Mouse (Mus musculus): Measurements from ENCODE around the gene Glrx2. TPM values are rescaled to one million over a fixed set of nuclear protein-coding genes. Genes with fewer than 3 reads are reported as not detected.

Glrx2 gene
- polyA plus RNA-seq, 1 experiment from 2014 or later = 73.2 TPM

DNA sequence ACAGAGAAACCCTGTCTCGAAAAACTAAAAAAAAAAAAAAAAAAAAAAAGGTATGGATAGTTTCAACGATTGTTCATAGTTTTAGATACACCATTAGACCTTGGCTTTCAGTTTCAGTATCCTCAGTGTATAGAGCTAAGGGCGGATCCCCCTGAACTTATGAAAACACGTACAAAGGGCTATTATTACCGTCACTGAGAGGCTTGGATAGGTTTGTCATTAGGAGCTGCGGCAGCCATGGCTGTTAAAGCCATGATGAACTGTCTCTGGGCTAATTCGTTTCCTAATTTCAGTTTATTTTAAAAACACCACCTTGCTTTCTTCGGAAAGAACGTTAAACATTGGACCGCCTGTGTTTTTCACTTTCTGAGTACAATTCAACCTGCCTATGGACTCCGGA lies 22.7 kb downstream of the Glrx2 start:
- H3K4me2 ChIP-seq (replicated peaks; ENCODE audit: low read depth, low read length) = peak overlapping the region; percentile 56
- H3K4me3 ChIP-seq (ENCODE audit: low read depth, low read length) = peak overlapping the region; percentile 65
- WGBS = 20% methylated on average over 11 of the region's 11 CpGs
- 0 out of 2 replicates have a peak, but pooled peaks have one; percentile 8 for ATAC-seq (ENCODE audit: insufficient number of reproducible peaks, insufficient read depth, low FRiP score, low read depth)
- H3K4me1 ChIP-seq (ENCODE audit: control insufficient read depth, insufficient read depth, low read length) = no peaks in the 10 kb centered on the region
- H3K36me3 ChIP-seq (ENCODE audit: control insufficient read depth, insufficient read depth, low read length) = peaks cover 10% of the 10 kb centered on the region; the same call in 1 of the 2 replicates
- peak overlapping the region; percentile 64; the same call in 1 of the 2 replicates for H3K9ac ChIP-seq (replicated peaks; ENCODE audit: low read depth, low read length)
- H3K9me3 ChIP-seq (ENCODE audit: control insufficient read depth, low read depth, low read length) = no peaks in the 10 kb centered on the region
- H3K27me3 ChIP-seq (ENCODE audit: control insufficient read depth, insufficient read depth, low read length) = no peaks in the 10 kb centered on the region
- no peak overlapping the region for H3K27ac ChIP-seq (ENCODE audit: low read length)

DNA sequence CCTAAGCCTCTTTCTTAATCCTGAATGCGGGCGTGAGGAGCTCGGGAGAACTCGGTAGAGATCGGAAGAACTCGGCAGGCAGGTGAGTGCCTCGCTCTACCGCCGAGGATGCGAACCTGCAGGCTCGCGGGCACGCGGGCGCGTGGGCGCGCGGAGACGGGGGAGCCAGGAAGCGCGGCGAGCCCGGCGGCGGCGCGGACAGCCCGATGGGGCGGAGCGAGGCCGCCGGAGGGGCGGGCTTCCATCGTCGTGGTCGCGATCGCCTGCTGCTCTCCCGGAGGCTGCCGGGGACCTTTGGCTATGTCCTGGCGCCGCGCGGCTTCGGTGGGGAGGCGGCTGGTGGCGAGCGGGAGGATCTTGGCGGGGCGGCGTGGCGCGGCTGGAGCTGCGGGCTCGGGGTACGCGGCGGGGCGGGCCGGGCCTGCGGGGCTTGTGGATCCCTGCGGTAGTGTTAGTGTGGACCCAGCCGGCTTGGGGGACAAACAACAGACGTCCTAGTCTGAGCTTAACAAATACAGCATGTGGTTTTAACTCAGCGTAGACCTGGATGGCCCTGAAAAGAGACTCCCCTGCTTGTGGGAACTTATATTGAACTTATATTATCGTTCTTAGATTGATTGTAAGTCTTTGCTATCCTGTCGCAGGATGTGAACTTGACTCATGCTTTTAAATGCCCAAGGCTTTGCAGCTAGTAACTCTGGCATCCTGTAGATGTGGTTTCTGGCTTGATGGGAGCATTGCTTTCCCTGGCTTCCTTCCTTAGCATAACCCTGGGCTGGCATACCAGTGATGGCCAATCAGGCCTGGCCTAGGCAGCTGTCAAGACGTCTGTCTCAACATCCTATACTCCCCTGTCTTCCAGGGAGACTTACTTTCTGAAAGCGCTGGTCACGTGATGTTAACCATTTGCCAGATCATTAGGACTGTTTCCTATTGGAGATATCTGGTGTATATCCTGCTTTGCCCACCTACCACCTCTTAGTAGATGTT lies 23.5 kb downstream of the Glrx2 start:
- Histone ChIP-seq H3K4me1 (ENCODE audit: control insufficient read depth, insufficient read depth, low read length) (no peaks in the 10 kb centered on the region), H3K4me3 (ENCODE audit: low read depth, low read length) (peak overlapping the region; percentile 65), H3K4me2 (replicated peaks; ENCODE audit: low read depth, low read length) (peak overlapping the region; percentile 56), H3K36me3 (ENCODE audit: control insufficient read depth, insufficient read depth, low read length) (peaks cover 10% of the 10 kb centered on the region; the same call in 1 of the 2 replicates), H3K27ac (ENCODE audit: low read length) (peak overlapping the region; percentile 71; the same call in 1 of the 2 replicates), H3K9ac (replicated peaks; ENCODE audit: low read depth, low read length) (peak overlapping the region; percentile 64), H3K9me3 (ENCODE audit: control insufficient read depth, low read depth, low read length) (no peaks in the 10 kb centered on the region), H3K27me3 (ENCODE audit: control insufficient read depth, insufficient read depth, low read length) (no peaks in the 10 kb centered on the region)
- WGBS = under 1% methylated on average over 69 of the region's 71 CpGs
- peak; percentile 94 for ATAC-seq (ENCODE audit: insufficient number of reproducible peaks, insufficient read depth, low FRiP score, low read depth)

GRCm38 (mm10) chr1:143740581-143740980 lies 24.4 kb downstream of the Glrx2 start:
- no peak overlapping the region for H3K27ac ChIP-seq (ENCODE audit: low read length)
- H3K4me3 ChIP-seq (ENCODE audit: low read depth, low read length) = no peak overlapping the region
- no peaks in the 10 kb centered on the region for H3K27me3 ChIP-seq (ENCODE audit: control insufficient read depth, insufficient read depth, low read length)
- no peaks in the 10 kb centered on the region for H3K9me3 ChIP-seq (ENCODE audit: control insufficient read depth, low read depth, low read length)
- H3K36me3 ChIP-seq (ENCODE audit: control insufficient read depth, insufficient read depth, low read length) = peaks cover 15% of the 10 kb centered on the region
- ATAC-seq (ENCODE audit: insufficient number of reproducible peaks, insufficient read depth, low FRiP score, low read depth) = no peak
- H3K4me2 ChIP-seq (replicated peaks; ENCODE audit: low read depth, low read length) = peak overlapping the region; percentile 56
- H3K9ac ChIP-seq (replicated peaks; ENCODE audit: low read depth, low read length) = no peak overlapping the region
- 90% methylated on average over 10 of the region's 10 CpGs for WGBS
- H3K4me1 ChIP-seq (ENCODE audit: control insufficient read depth, insufficient read depth, low read length) = no peaks in the 10 kb centered on the region

DNA sequence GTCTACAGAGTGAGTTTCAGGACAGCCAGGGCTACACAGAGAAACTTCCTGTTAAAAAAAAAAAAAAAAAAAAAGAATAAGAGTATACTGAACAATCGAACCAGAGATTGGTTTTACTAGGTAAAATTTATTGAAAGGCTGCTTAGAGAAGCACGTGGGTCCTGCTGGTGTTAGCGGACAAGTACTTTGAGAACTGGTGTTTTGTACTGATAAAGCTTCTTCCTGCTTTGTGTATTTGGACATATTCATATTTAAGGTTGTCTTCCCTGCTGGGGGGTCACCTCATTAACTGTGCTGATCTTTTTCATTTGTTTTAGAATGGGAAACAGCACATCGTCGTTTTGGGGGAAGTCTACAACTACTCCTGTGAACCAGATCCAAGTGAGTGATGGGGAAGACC lies 25.2 kb downstream of the Glrx2 start:
- Histone ChIP-seq H3K4me2 (replicated peaks; ENCODE audit: low read depth, low read length) (no peak overlapping the region), H3K27ac (ENCODE audit: low read length) (no peak overlapping the region), H3K27me3 (ENCODE audit: control insufficient read depth, insufficient read depth, low read length) (no peaks in the 10 kb centered on the region), H3K36me3 (ENCODE audit: control insufficient read depth, insufficient read depth, low read length) (peaks cover 15% of the 10 kb centered on the region), H3K9ac (replicated peaks; ENCODE audit: low read depth, low read length) (no peak overlapping the region), H3K9me3 (ENCODE audit: control insufficient read depth, low read depth, low read length) (no peaks in the 10 kb centered on the region), H3K4me1 (ENCODE audit: control insufficient read depth, insufficient read depth, low read length) (no peaks in the 10 kb centered on the region), H3K4me3 (ENCODE audit: low read depth, low read length) (no peak overlapping the region)
- WGBS = 87% methylated on average over 5 of the region's 5 CpGs
- no peak for ATAC-seq (ENCODE audit: insufficient number of reproducible peaks, insufficient read depth, low FRiP score, low read depth)

DNA sequence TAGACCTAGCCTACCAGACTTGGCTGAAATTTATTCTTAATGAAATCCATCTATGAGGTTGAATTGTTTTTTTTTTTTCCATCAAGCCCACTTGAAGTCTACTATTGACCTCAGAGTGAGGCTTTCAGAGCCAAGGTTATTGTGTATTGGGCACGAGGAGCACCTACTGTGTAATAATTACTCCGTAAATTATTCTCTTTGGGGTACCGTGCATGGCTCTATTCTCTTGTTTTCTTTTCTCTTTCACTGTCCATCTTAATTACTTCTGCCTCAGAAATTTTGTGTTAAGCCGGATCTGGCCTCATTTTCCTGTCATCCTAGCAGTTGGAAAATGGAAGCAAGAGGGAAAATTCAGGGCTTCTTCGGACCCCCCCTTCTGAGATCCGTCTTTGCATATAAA lies 26.0 kb downstream of the Glrx2 start:
- WGBS = 95% methylated on average over 6 of the region's 6 CpGs
- H3K27ac ChIP-seq (ENCODE audit: low read length) = no peak overlapping the region
- H3K9ac ChIP-seq (replicated peaks; ENCODE audit: low read depth, low read length) = no peak overlapping the region
- H3K9me3 ChIP-seq (ENCODE audit: control insufficient read depth, low read depth, low read length) = no peaks in the 10 kb centered on the region
- H3K4me1 ChIP-seq (ENCODE audit: control insufficient read depth, insufficient read depth, low read length) = no peaks in the 10 kb centered on the region
- ATAC-seq (ENCODE audit: insufficient number of reproducible peaks, insufficient read depth, low FRiP score, low read depth) = no peak
- no peak overlapping the region for H3K4me2 ChIP-seq (replicated peaks; ENCODE audit: low read depth, low read length)
- no peaks in the 10 kb centered on the region for H3K27me3 ChIP-seq (ENCODE audit: control insufficient read depth, insufficient read depth, low read length)
- no peak overlapping the region for H3K4me3 ChIP-seq (ENCODE audit: low read depth, low read length)
- peaks cover 18% of the 10 kb centered on the region for H3K36me3 ChIP-seq (ENCODE audit: control insufficient read depth, insufficient read depth, low read length)

DNA sequence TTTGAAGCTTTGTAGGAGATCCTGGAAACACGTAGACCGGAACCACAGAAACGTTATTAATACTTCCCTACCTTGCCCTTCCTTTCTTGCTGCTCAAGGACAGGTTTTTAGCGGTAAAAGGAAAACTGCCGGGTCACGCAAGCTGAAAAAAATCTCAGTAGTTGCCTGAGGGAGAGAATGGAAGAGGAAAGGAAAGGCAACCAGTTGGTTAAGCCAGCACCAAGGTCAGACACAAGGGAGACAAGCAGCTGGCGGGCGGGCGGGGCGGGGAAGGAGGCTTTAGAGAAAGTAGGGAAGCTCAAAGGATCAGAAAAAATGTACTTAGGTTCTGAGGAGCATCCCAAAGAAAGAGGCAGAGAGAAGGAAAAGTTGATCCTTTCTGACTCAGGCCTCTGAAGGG lies 29.7 kb downstream of the Glrx2 start:
- peaks cover 18% of the 10 kb centered on the region for H3K36me3 ChIP-seq (ENCODE audit: control insufficient read depth, insufficient read depth, low read length)
- WGBS = 86% methylated on average over 10 of the region's 10 CpGs

GRCm38 (mm10) chr1:143762159-143762558 lies 46.0 kb downstream of the Glrx2 start:
- H3K36me3 ChIP-seq (ENCODE audit: control insufficient read depth, insufficient read depth, low read length) = peaks cover 49% of the 10 kb centered on the region
- H3K4me2 ChIP-seq (replicated peaks; ENCODE audit: low read depth, low read length) = no peak overlapping the region
- H3K27me3 ChIP-seq (ENCODE audit: control insufficient read depth, insufficient read depth, low read length) = no peaks in the 10 kb centered on the region
- H3K4me1 ChIP-seq (ENCODE audit: control insufficient read depth, insufficient read depth, low read length) = no peaks in the 10 kb centered on the region
- WGBS = 86% methylated on average over 8 of the region's 8 CpGs
- ATAC-seq (ENCODE audit: insufficient number of reproducible peaks, insufficient read depth, low FRiP score, low read depth) = no peak
- no peak overlapping the region for H3K9ac ChIP-seq (replicated peaks; ENCODE audit: low read depth, low read length)
- no peaks in the 10 kb centered on the region for H3K9me3 ChIP-seq (ENCODE audit: control insufficient read depth, low read depth, low read length)
- no peak overlapping the region for H3K4me3 ChIP-seq (ENCODE audit: low read depth, low read length)
- no peak overlapping the region for H3K27ac ChIP-seq (ENCODE audit: low read length)

More for the DNA sequence above, 29.7 kb downstream of the Glrx2 start:
- H3K27me3 ChIP-seq (ENCODE audit: control insufficient read depth, insufficient read depth, low read length) = no peaks in the 10 kb centered on the region
- ATAC-seq (ENCODE audit: insufficient number of reproducible peaks, insufficient read depth, low FRiP score, low read depth) = no peak
- no peak overlapping the region for H3K9ac ChIP-seq (replicated peaks; ENCODE audit: low read depth, low read length)
- no peaks in the 10 kb centered on the region for H3K9me3 ChIP-seq (ENCODE audit: control insufficient read depth, low read depth, low read length)
- H3K4me3 ChIP-seq (ENCODE audit: low read depth, low read length) = no peak overlapping the region
- H3K4me1 ChIP-seq (ENCODE audit: control insufficient read depth, insufficient read depth, low read length) = no peaks in the 10 kb centered on the region
- no peak overlapping the region for H3K4me2 ChIP-seq (replicated peaks; ENCODE audit: low read depth, low read length)
- H3K27ac ChIP-seq (ENCODE audit: low read length) = no peak overlapping the region

DNA sequence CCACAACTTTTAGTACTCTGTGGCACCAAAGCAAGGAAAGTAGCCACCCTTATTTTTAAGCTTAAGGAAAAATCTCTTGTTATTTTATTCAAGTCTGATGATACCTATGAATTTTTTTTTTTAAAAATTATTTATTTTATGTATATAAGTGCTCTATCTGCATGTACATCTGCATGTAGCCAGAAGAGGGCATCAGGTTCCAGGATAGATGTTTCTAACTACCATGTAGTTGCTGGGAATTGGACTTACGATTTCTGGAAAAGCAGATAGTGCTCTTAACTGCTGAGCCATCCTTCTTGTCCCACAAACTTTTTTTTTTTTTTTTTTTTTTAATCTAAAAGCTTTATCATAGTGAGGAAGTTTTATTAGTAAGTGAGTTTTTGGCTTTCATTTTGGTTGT lies 48.3 kb downstream of the Glrx2 start:
- Histone ChIP-seq H3K9me3 (ENCODE audit: control insufficient read depth, low read depth, low read length) (no peaks in the 10 kb centered on the region), H3K27ac (ENCODE audit: low read length) (no peak overlapping the region), H3K27me3 (ENCODE audit: control insufficient read depth, insufficient read depth, low read length) (no peaks in the 10 kb centered on the region), H3K4me2 (replicated peaks; ENCODE audit: low read depth, low read length) (no peak overlapping the region), H3K4me1 (ENCODE audit: control insufficient read depth, insufficient read depth, low read length) (no peaks in the 10 kb centered on the region), H3K36me3 (ENCODE audit: control insufficient read depth, insufficient read depth, low read length) (peaks cover 28% of the 10 kb centered on the region), H3K9ac (replicated peaks; ENCODE audit: low read depth, low read length) (no peak overlapping the region), H3K4me3 (ENCODE audit: low read depth, low read length) (no peak overlapping the region)
- WGBS = 51% methylated on average over 1 of the region's 1 CpGs
- ATAC-seq (ENCODE audit: insufficient number of reproducible peaks, insufficient read depth, low FRiP score, low read depth) = no peak
